Mouse (Mus musculus): ENCODE data around the gene Myo18a. TPM values are rescaled to one million over a fixed set of nuclear protein-coding genes. Genes with fewer than 3 reads are reported as not detected.

The Myo18a gene
- polyA plus RNA-seq, 1 experiment from 2014 or later: 16.0 TPM

GRCm38 (mm10) chr11:77832541-77832940, 69.5 kb downstream of the Myo18a start:
- Histone ChIP-seq H3K4me1 (ENCODE audit: control insufficient read depth, low read depth, low read length) (no peaks in the 10 kb centered on the region), H3K9ac (ENCODE audit: low read depth, low read length) (no peak overlapping the region), H3K27me3 (ENCODE audit: control insufficient read depth, insufficient read depth, low read depth, low read length) (no peaks in the 10 kb centered on the region), H3K4me3 (ENCODE audit: low read depth, low read length) (no peak overlapping the region), H3K27ac (ENCODE audit: low read length) (no peak overlapping the region), H3K4me2 (ENCODE audit: low read depth, low read length) (no peak overlapping the region), H3K36me3 (ENCODE audit: control insufficient read depth, insufficient read depth) (peaks cover 34% of the 10 kb centered on the region), H3K9me3 (replicated peaks; ENCODE audit: control insufficient read depth, low read length) (no peaks in the 10 kb centered on the region)
- no peak for ATAC-seq (ENCODE audit: low read depth)
- WGBS (ENCODE audit: insufficient replicate concordance): 74% methylated on average over 4 of the region's 4 CpGs

- ATAC-seq (ENCODE audit: low read depth): no peak
- no peaks in the 10 kb centered on the region for H3K9me3 ChIP-seq (replicated peaks; ENCODE audit: control insufficient read depth, low read length)
- peaks cover 25% of the 10 kb centered on the region for H3K36me3 ChIP-seq (ENCODE audit: control insufficient read depth, insufficient read depth)
- 68% methylated on average over 3 of the region's 3 CpGs for WGBS (ENCODE audit: insufficient replicate concordance)
- no peak overlapping the region for H3K27ac ChIP-seq (ENCODE audit: low read length)
- no peak overlapping the region for H3K4me2 ChIP-seq (ENCODE audit: low read depth, low read length)
- H3K9ac ChIP-seq (ENCODE audit: low read depth, low read length): no peak overlapping the region
- H3K4me3 ChIP-seq (ENCODE audit: low read depth, low read length): no peak overlapping the region
- no peaks in the 10 kb centered on the region for H3K4me1 ChIP-seq (ENCODE audit: control insufficient read depth, low read depth, low read length)
- no peaks in the 10 kb centered on the region for H3K27me3 ChIP-seq (ENCODE audit: control insufficient read depth, insufficient read depth, low read depth, low read length)
Measured at GRCm38 (mm10) chr11:77835109-77835508, 72.1 kb downstream of the Myo18a start.

GRCm38 (mm10) chr11:77836290-77836689, 73.2 kb downstream of the Myo18a start:
- no peaks in the 10 kb centered on the region for H3K4me1 ChIP-seq (ENCODE audit: control insufficient read depth, low read depth, low read length)
- H3K27me3 ChIP-seq (ENCODE audit: control insufficient read depth, insufficient read depth, low read depth, low read length): no peaks in the 10 kb centered on the region
- WGBS (ENCODE audit: insufficient replicate concordance): 86% methylated on average over 5 of the region's 5 CpGs
- H3K9me3 ChIP-seq (replicated peaks; ENCODE audit: control insufficient read depth, low read length): no peaks in the 10 kb centered on the region
- H3K36me3 ChIP-seq (ENCODE audit: control insufficient read depth, insufficient read depth): peaks cover 27% of the 10 kb centered on the region
- H3K9ac ChIP-seq (ENCODE audit: low read depth, low read length): no peak overlapping the region
- no peak overlapping the region for H3K27ac ChIP-seq (ENCODE audit: low read length)
- no peak overlapping the region for H3K4me3 ChIP-seq (ENCODE audit: low read depth, low read length)
- H3K4me2 ChIP-seq (ENCODE audit: low read depth, low read length): no peak overlapping the region
- ATAC-seq (ENCODE audit: low read depth): no peak

GRCm38 (mm10) chr11:77836751-77837150, 73.7 kb downstream of the Myo18a start:
- ATAC-seq (ENCODE audit: low read depth): no peak
- 72% methylated on average over 4 of the region's 4 CpGs for WGBS (ENCODE audit: insufficient replicate concordance)
- Histone ChIP-seq H3K4me1 (ENCODE audit: control insufficient read depth, low read depth, low read length) (no peaks in the 10 kb centered on the region), H3K4me3 (ENCODE audit: low read depth, low read length) (no peak overlapping the region), H3K36me3 (ENCODE audit: control insufficient read depth, insufficient read depth) (peaks cover 29% of the 10 kb centered on the region), H3K27me3 (ENCODE audit: control insufficient read depth, insufficient read depth, low read depth, low read length) (no peaks in the 10 kb centered on the region), H3K9ac (ENCODE audit: low read depth, low read length) (no peak overlapping the region), H3K9me3 (replicated peaks; ENCODE audit: control insufficient read depth, low read length) (no peaks in the 10 kb centered on the region), H3K4me2 (ENCODE audit: low read depth, low read length) (no peak overlapping the region), H3K27ac (ENCODE audit: low read length) (no peak overlapping the region)

- Histone ChIP-seq H3K9me3 (replicated peaks; ENCODE audit: control insufficient read depth, low read length) (no peaks in the 10 kb centered on the region), H3K27me3 (ENCODE audit: control insufficient read depth, insufficient read depth, low read depth, low read length) (no peaks in the 10 kb centered on the region), H3K4me2 (ENCODE audit: low read depth, low read length) (no peak overlapping the region), H3K4me3 (ENCODE audit: low read depth, low read length) (no peak overlapping the region), H3K4me1 (ENCODE audit: control insufficient read depth, low read depth, low read length) (no peaks in the 10 kb centered on the region), H3K27ac (ENCODE audit: low read length) (no peak overlapping the region), H3K9ac (ENCODE audit: low read depth, low read length) (no peak overlapping the region), H3K36me3 (ENCODE audit: control insufficient read depth, insufficient read depth) (peaks cover 33% of the 10 kb centered on the region)
- no peak for ATAC-seq (ENCODE audit: low read depth)
- WGBS (ENCODE audit: insufficient replicate concordance): 85% methylated on average over 5 of the region's 5 CpGs
Measured at GRCm38 (mm10) chr11:77837856-77838255, 74.8 kb downstream of the Myo18a start.

GRCm38 (mm10) chr11:77840523-77841245, 77.6 kb downstream of the Myo18a start:
- ATAC-seq (ENCODE audit: low read depth): no peak
- H3K27ac ChIP-seq (ENCODE audit: low read length): no peak overlapping the region
- peaks cover 45% of the 10 kb centered on the region for H3K36me3 ChIP-seq (ENCODE audit: control insufficient read depth, insufficient read depth)
- WGBS (ENCODE audit: insufficient replicate concordance): 79% methylated on average over 16 of the region's 16 CpGs
- no peaks in the 10 kb centered on the region for H3K4me1 ChIP-seq (ENCODE audit: control insufficient read depth, low read depth, low read length)
- H3K9me3 ChIP-seq (replicated peaks; ENCODE audit: control insufficient read depth, low read length): no peaks in the 10 kb centered on the region
- no peak overlapping the region for H3K9ac ChIP-seq (ENCODE audit: low read depth, low read length)
- no peak overlapping the region for H3K4me3 ChIP-seq (ENCODE audit: low read depth, low read length)
- H3K27me3 ChIP-seq (ENCODE audit: control insufficient read depth, insufficient read depth, low read depth, low read length): no peaks in the 10 kb centered on the region
- no peak overlapping the region for H3K4me2 ChIP-seq (ENCODE audit: low read depth, low read length)

- no peak overlapping the region for H3K9ac ChIP-seq (ENCODE audit: low read depth, low read length)
- no peak overlapping the region for H3K4me2 ChIP-seq (ENCODE audit: low read depth, low read length)
- H3K4me3 ChIP-seq (ENCODE audit: low read depth, low read length): no peak overlapping the region
- H3K27ac ChIP-seq (ENCODE audit: low read length): no peak overlapping the region
- no peaks in the 10 kb centered on the region for H3K4me1 ChIP-seq (ENCODE audit: control insufficient read depth, low read depth, low read length)
- 86% methylated on average over 21 of the region's 21 CpGs for WGBS (ENCODE audit: insufficient replicate concordance)
- H3K27me3 ChIP-seq (ENCODE audit: control insufficient read depth, insufficient read depth, low read depth, low read length): no peaks in the 10 kb centered on the region
- peaks cover 39% of the 10 kb centered on the region for H3K36me3 ChIP-seq (ENCODE audit: control insufficient read depth, insufficient read depth)
- no peaks in the 10 kb centered on the region for H3K9me3 ChIP-seq (replicated peaks; ENCODE audit: control insufficient read depth, low read length)
- no peak for ATAC-seq (ENCODE audit: low read depth)
Measured at GRCm38 (mm10) chr11:77843068-77843905, 80.2 kb downstream of the Myo18a start.

GRCm38 (mm10) chr11:77843906-77844200, 80.8 kb downstream of the Myo18a start:
- no peaks in the 10 kb centered on the region for H3K4me1 ChIP-seq (ENCODE audit: control insufficient read depth, low read depth, low read length)
- peaks cover 41% of the 10 kb centered on the region for H3K36me3 ChIP-seq (ENCODE audit: control insufficient read depth, insufficient read depth)
- H3K9me3 ChIP-seq (replicated peaks; ENCODE audit: control insufficient read depth, low read length): no peaks in the 10 kb centered on the region
- no peaks in the 10 kb centered on the region for H3K27me3 ChIP-seq (ENCODE audit: control insufficient read depth, insufficient read depth, low read depth, low read length)
- no peak overlapping the region for H3K27ac ChIP-seq (ENCODE audit: low read length)
- no peak overlapping the region for H3K4me3 ChIP-seq (ENCODE audit: low read depth, low read length)
- no peak for ATAC-seq (ENCODE audit: low read depth)
- H3K9ac ChIP-seq (ENCODE audit: low read depth, low read length): no peak overlapping the region
- no peak overlapping the region for H3K4me2 ChIP-seq (ENCODE audit: low read depth, low read length)
- WGBS (ENCODE audit: insufficient replicate concordance): 75% methylated on average over 4 of the region's 4 CpGs

GRCm38 (mm10) chr11:77847599-77848128, 84.6 kb downstream of the Myo18a start:
- Histone ChIP-seq H3K4me2 (ENCODE audit: low read depth, low read length) (no peak overlapping the region), H3K27me3 (ENCODE audit: control insufficient read depth, insufficient read depth, low read depth, low read length) (no peaks in the 10 kb centered on the region), H3K36me3 (ENCODE audit: control insufficient read depth, insufficient read depth) (peaks cover 40% of the 10 kb centered on the region), H3K9me3 (replicated peaks; ENCODE audit: control insufficient read depth, low read length) (no peaks in the 10 kb centered on the region), H3K4me3 (ENCODE audit: low read depth, low read length) (no peak overlapping the region), H3K9ac (ENCODE audit: low read depth, low read length) (no peak overlapping the region), H3K27ac (ENCODE audit: low read length) (no peak overlapping the region), H3K4me1 (ENCODE audit: control insufficient read depth, low read depth, low read length) (no peaks in the 10 kb centered on the region)
- no peak for ATAC-seq (ENCODE audit: low read depth)
- 73% methylated on average over 9 of the region's 9 CpGs for WGBS (ENCODE audit: insufficient replicate concordance)
